Mouse (Mus musculus): ENCODE results near the gene Adgrg3.

DNA sequence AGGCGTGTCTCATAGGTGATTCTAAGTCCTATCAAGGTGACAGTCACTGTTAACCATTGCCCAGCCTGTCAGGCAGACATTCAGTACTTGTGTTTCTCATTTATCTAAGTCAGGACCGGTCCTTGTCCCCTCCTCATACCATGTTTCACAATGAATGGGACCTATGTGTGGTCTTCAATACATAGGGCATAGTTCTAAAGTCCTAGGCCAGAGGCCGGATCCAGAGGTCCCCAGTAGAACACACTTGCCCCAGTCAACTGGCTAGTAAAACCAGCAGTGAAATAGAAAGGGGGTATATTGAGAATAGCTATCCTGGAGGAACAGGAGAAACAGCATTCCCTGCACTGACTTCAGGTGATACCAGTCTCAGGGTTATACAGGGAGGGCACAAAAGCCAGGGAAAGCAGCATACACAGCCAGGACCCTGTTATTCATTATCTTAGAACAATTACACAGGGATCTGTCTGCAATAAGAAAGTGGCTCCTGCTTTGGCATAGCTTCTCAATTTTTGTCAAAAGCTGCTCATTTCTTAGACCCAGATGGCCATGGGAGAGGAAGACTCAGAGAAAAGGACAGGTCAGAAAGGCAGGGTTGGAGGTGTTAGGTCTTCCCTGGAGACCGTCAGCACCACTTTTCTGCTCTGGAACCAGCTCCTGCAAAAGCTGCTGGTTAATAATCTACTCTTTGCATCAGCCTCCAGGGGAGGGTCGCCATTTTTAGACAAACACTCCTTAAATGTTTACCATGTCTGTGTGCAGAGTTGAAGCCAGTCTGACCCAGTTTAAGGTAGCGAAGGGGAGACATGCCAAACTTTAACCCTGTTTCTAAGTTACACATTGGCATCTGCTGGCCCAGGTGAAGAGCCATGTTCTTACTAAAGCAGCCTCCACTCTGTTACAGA, 24.6 kb downstream of the Adgrg3 start:
- TF ChIP-seq HCFC1 (IDR thresholded peaks at IDR 0.05; ENCODE audit: borderline replicate concordance, insufficient read depth, low read length): no peak
- no peak for TF ChIP-seq MAFK (IDR thresholded peaks at IDR 0.05; ENCODE audit: insufficient read depth, low read depth, low read length)
- no peak for TF ChIP-seq ZNF384 (IDR thresholded peaks at IDR 0.05; ENCODE audit: low read depth, low read length)
- TF ChIP-seq CHD2 (IDR thresholded peaks at IDR 0.05; ENCODE audit: low read depth, low read length): no peak
